Mouse (Mus musculus) neural tube, embryonic 13.5 days (tissue): ENCODE results near the gene Samd4. TPM values are rescaled to one million over a fixed set of nuclear protein-coding genes. Genes with fewer than 3 reads are reported as not detected.

Experiments used
- ATAC-seq: fragments of 200-750 bp; cut with Nextera tagmentation; 2 replicates; pipeline ENCODE4 v1.8.0; 2017; ENCODE audit warnings: low read depth, mild to moderate bottlenecking, moderate TSS enrichment, moderate library complexity
- H3K27ac ChIP-seq: fragments of 300-500 bp; sonication (generic); replicated peaks from 2 replicates; pipeline ENCODE4 v1.5.1; 2015; ENCODE audit warnings: moderate library complexity, mild to moderate bottlenecking, inconsistent platforms
- H3K27me3 ChIP-seq: fragments of 300-500 bp; sonication (generic); 2 replicates; pipeline ENCODE4 v1.6.1; 2015; ENCODE audit warnings: mild to moderate bottlenecking, inconsistent platforms
- H3K36me3 ChIP-seq: fragments of 300-500 bp; sonication (generic); 2 replicates; pipeline ENCODE4 v1.6.1; 2015; ENCODE audit warnings: mild to moderate bottlenecking, inconsistent platforms
- H3K4me1 ChIP-seq: fragments of 300-500 bp; sonication (generic); replicated peaks from 2 replicates; pipeline ENCODE4 v1.6.1; 2015; ENCODE audit warnings: inconsistent platforms
- H3K4me2 ChIP-seq: fragments of 300-500 bp; sonication (generic); 2 replicates; pipeline ENCODE4 v1.6.1; 2015; ENCODE audit warnings: inconsistent platforms, mild to moderate bottlenecking, moderate library complexity
- H3K4me3 ChIP-seq: fragments of 300-500 bp; sonication (generic); 2 replicates; pipeline ENCODE4 v1.5.1; 2015; ENCODE audit warnings: mild to moderate bottlenecking, inconsistent platforms
- H3K9ac ChIP-seq: fragments of 300-500 bp; sonication (generic); 2 replicates; pipeline ENCODE4 v1.6.1; 2015; ENCODE audit warnings: moderate library complexity, mild to moderate bottlenecking, inconsistent platforms
- H3K9me3 ChIP-seq: fragments of 300-500 bp; sonication (generic); 2 replicates; pipeline ENCODE4 v1.6.1; 2016; ENCODE audit warnings: inconsistent platforms
- WGBS: fragments of 180-500 bp; shearing (Covaris S2); methylation state at CpG from one replicate; pipeline ENCODE4 v1.1.7; 2015; 5-methylcytosine and 5-hydroxymethylcytosine counted together
- polyA plus RNA-seq: library from polyadenylated mRNA; unstranded; fragments of >200 nt; fragmentation: Nextera tagmentation; extraction: Ambion mirVana; gene quantifications from 2 replicates; pipeline ENCODE4 v1.2.1, GENCODE M21; 2015

Samd4 gene
- polyA plus RNA-seq, 1 experiment from 2014 or later: 3.1 TPM

- no peaks in the 10 kb centered on the region for H3K4me1 ChIP-seq
- H3K9me3 ChIP-seq: no peaks in the 10 kb centered on the region
- H3K36me3 ChIP-seq: no peaks in the 10 kb centered on the region
- H3K4me2 ChIP-seq: no peak overlapping the region
- no peaks in the 10 kb centered on the region for H3K27me3 ChIP-seq
- ATAC-seq: no peak
- no peak overlapping the region for H3K27ac ChIP-seq
- no peak overlapping the region for H3K4me3 ChIP-seq
- H3K9ac ChIP-seq: no peak overlapping the region
- WGBS: 81% methylated on average over 10 of the region's 10 CpGs
Measured at GRCm38 (mm10) chr14:47020886-47021285, 138.2 kb downstream of the Samd4 start.

GRCm38 (mm10) chr14:47023529-47023928 lies 140.9 kb downstream of the Samd4 start:
- 93% methylated on average over 9 of the region's 9 CpGs for WGBS
- no peak overlapping the region for H3K9ac ChIP-seq
- H3K4me2 ChIP-seq: no peak overlapping the region
- no peak for ATAC-seq
- H3K9me3 ChIP-seq: no peaks in the 10 kb centered on the region
- no peak overlapping the region for H3K27ac ChIP-seq
- no peaks in the 10 kb centered on the region for H3K27me3 ChIP-seq
- no peaks in the 10 kb centered on the region for H3K36me3 ChIP-seq
- H3K4me3 ChIP-seq: no peak overlapping the region
- H3K4me1 ChIP-seq: no peaks in the 10 kb centered on the region

- no peak for ATAC-seq
- no peak overlapping the region for H3K4me3 ChIP-seq
- H3K27ac ChIP-seq: no peak overlapping the region
- H3K36me3 ChIP-seq: no peaks in the 10 kb centered on the region
- H3K27me3 ChIP-seq: no peaks in the 10 kb centered on the region
- H3K4me2 ChIP-seq: no peak overlapping the region
- no peaks in the 10 kb centered on the region for H3K9me3 ChIP-seq
- WGBS: 78% methylated on average over 6 of the region's 6 CpGs
- H3K4me1 ChIP-seq: 0 out of 2 replicates have a peak, but pooled peaks cover 3% of the 10 kb centered on the region
- no peak overlapping the region for H3K9ac ChIP-seq
Measured at GRCm38 (mm10) chr14:47027431-47028118, 144.9 kb downstream of the Samd4 start.

- Histone ChIP-seq H3K27ac (no peak overlapping the region), H3K9ac (no peak overlapping the region), H3K4me1 (peaks cover 5% of the 10 kb centered on the region; the same call in 1 of the 2 replicates), H3K9me3 (no peaks in the 10 kb centered on the region), H3K4me2 (no peak overlapping the region), H3K27me3 (no peaks in the 10 kb centered on the region), H3K4me3 (no peak overlapping the region), H3K36me3 (no peaks in the 10 kb centered on the region)
- no peak for ATAC-seq
- 78% methylated on average over 2 of the region's 2 CpGs for WGBS
Measured at GRCm38 (mm10) chr14:47031542-47031941, 148.9 kb downstream of the Samd4 start.

- WGBS: 23% methylated on average over 4 of the region's 4 CpGs
- Histone ChIP-seq H3K4me1 (peaks cover 5% of the 10 kb centered on the region; the same call in 1 of the 2 replicates), H3K4me2 (no peak overlapping the region), H3K9ac (no peak overlapping the region), H3K27ac (no peak overlapping the region), H3K36me3 (no peaks in the 10 kb centered on the region), H3K9me3 (no peaks in the 10 kb centered on the region), H3K4me3 (no peak overlapping the region), H3K27me3 (no peaks in the 10 kb centered on the region)
- ATAC-seq: no peak
Measured at GRCm38 (mm10) chr14:47032140-47032539, 149.5 kb downstream of the Samd4 start.

GRCm38 (mm10) chr14:47033423-47033822 lies 150.8 kb downstream of the Samd4 start:
- Histone ChIP-seq H3K9me3 (no peaks in the 10 kb centered on the region), H3K9ac (no peak overlapping the region), H3K4me3 (no peak overlapping the region), H3K27me3 (no peaks in the 10 kb centered on the region), H3K36me3 (no peaks in the 10 kb centered on the region), H3K4me1 (peaks cover 5% of the 10 kb centered on the region; the same call in 1 of the 2 replicates), H3K4me2 (no peak overlapping the region), H3K27ac (no peak overlapping the region)
- no peak for ATAC-seq
- whole genome bisulfite sequencing: 85% methylated on average over 5 of the region's 5 CpGs

- Histone ChIP-seq H3K4me1 (no peaks in the 10 kb centered on the region), H3K4me2 (no peak overlapping the region), H3K4me3 (no peak overlapping the region), H3K9me3 (no peaks in the 10 kb centered on the region), H3K36me3 (no peaks in the 10 kb centered on the region), H3K9ac (no peak overlapping the region), H3K27ac (no peak overlapping the region), H3K27me3 (no peaks in the 10 kb centered on the region)
- ATAC-seq: no peak
- WGBS: 81% methylated on average over 3 of the region's 3 CpGs
Measured at GRCm38 (mm10) chr14:47041699-47042098, 159.0 kb downstream of the Samd4 start.

GRCm38 (mm10) chr14:47049051-47049450 lies 166.4 kb downstream of the Samd4 start:
- H3K9ac ChIP-seq: no peak overlapping the region
- H3K9me3 ChIP-seq: no peaks in the 10 kb centered on the region
- ATAC-seq: no peak

GRCm38 (mm10) chr14:47051743-47052610 lies 169.3 kb downstream of the Samd4 start:
- no peaks in the 10 kb centered on the region for H3K4me1 ChIP-seq
- no peak overlapping the region for H3K9ac ChIP-seq
- no peaks in the 10 kb centered on the region for H3K36me3 ChIP-seq
- WGBS: 91% methylated on average over 5 of the region's 5 CpGs
- no peak overlapping the region for H3K27ac ChIP-seq
- no peak for ATAC-seq
- H3K9me3 ChIP-seq: no peaks in the 10 kb centered on the region
- no peak overlapping the region for H3K4me2 ChIP-seq
- H3K27me3 ChIP-seq: no peaks in the 10 kb centered on the region
- H3K4me3 ChIP-seq: no peak overlapping the region

More at GRCm38 (mm10) chr14:47049051-47049450, 166.4 kb downstream of the Samd4 start:
- Histone ChIP-seq H3K27me3 (no peaks in the 10 kb centered on the region), H3K4me2 (no peak overlapping the region), H3K27ac (no peak overlapping the region), H3K4me1 (no peaks in the 10 kb centered on the region), H3K4me3 (no peak overlapping the region), H3K36me3 (no peaks in the 10 kb centered on the region)
- 81% methylated on average over 6 of the region's 6 CpGs for WGBS

GRCm38 (mm10) chr14:47053101-47053500 lies 170.4 kb downstream of the Samd4 start:
- H3K9me3 ChIP-seq: no peaks in the 10 kb centered on the region
- no peak overlapping the region for H3K4me2 ChIP-seq
- WGBS: 100% methylated on average over 1 of the region's 1 CpGs
- no peak for ATAC-seq
- H3K9ac ChIP-seq: no peak overlapping the region
- no peaks in the 10 kb centered on the region for H3K4me1 ChIP-seq
- H3K27ac ChIP-seq: no peak overlapping the region
- no peaks in the 10 kb centered on the region for H3K36me3 ChIP-seq
- H3K4me3 ChIP-seq: no peak overlapping the region
- H3K27me3 ChIP-seq: no peaks in the 10 kb centered on the region

- no peak overlapping the region for H3K27ac ChIP-seq
- no peaks in the 10 kb centered on the region for H3K9me3 ChIP-seq
- H3K9ac ChIP-seq: no peak overlapping the region
- no peaks in the 10 kb centered on the region for H3K4me1 ChIP-seq
- no peaks in the 10 kb centered on the region for H3K36me3 ChIP-seq
- 80% methylated on average over 5 of the region's 5 CpGs for WGBS
- H3K4me3 ChIP-seq: no peak overlapping the region
- no peaks in the 10 kb centered on the region for H3K27me3 ChIP-seq
- H3K4me2 ChIP-seq: no peak overlapping the region
- no peak for ATAC-seq
Measured at GRCm38 (mm10) chr14:47053824-47054223, 171.2 kb downstream of the Samd4 start.

- no peak overlapping the region for H3K9ac ChIP-seq
- H3K9me3 ChIP-seq: no peaks in the 10 kb centered on the region
- 95% methylated on average over 2 of the region's 2 CpGs for WGBS
- no peak for ATAC-seq
- no peaks in the 10 kb centered on the region for H3K4me1 ChIP-seq
- no peak overlapping the region for H3K4me2 ChIP-seq
- H3K27me3 ChIP-seq: no peaks in the 10 kb centered on the region
- H3K27ac ChIP-seq: no peak overlapping the region
- H3K4me3 ChIP-seq: no peak overlapping the region
- H3K36me3 ChIP-seq: no peaks in the 10 kb centered on the region
Measured at GRCm38 (mm10) chr14:47058969-47059368, 176.3 kb downstream of the Samd4 start.
